Mouse (Mus musculus): Measurements from ENCODE around the gene Mcrs1.
A peak's percentile ranks its signal among the peaks of the same experiment; 100 is the strongest.

Mcrs1 gene

DNA sequence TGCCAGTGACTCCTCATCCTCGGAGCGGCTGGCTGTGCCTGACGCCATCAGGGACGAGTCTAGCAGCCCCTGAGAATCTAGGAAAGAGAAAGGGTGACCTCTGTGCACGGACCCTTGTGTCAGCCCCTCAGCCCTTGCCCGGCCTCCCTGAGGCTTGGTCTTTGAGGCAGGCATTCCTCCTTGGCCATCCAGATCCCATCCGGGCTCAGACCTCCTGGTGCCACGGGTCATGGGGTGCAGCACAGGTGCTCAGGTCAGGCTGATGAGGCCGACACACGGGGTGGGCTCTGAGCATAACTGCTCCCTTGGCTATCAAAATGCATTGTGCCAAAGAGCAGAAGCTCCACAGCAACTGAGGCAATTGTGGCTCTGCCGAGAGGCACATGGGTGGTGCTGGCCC lies 1.8 kb downstream of the Mcrs1 start:
- no peak for DNase-seq

DNA sequence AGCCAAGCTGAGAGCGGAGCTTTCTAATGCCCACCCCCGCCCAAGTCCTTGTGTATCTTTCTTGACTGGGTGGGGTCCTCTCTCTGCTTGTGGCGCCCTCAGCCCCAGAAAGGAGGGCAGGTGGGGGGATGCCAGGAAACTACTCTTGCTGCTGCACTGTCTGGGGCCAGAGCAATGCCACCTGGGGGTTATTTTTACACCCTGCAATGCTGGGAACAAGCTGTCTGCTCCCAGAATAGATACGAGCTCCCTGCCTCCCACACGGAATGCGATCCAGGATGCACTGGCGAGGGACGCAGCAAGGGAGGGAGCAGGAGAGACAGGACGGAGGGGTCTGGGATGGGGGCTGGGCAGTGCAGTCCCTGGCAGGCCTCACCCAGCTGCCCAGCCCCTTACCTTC lies 2.8 kb downstream of the Mcrs1 start:
- DNase-seq: no peak

DNA sequence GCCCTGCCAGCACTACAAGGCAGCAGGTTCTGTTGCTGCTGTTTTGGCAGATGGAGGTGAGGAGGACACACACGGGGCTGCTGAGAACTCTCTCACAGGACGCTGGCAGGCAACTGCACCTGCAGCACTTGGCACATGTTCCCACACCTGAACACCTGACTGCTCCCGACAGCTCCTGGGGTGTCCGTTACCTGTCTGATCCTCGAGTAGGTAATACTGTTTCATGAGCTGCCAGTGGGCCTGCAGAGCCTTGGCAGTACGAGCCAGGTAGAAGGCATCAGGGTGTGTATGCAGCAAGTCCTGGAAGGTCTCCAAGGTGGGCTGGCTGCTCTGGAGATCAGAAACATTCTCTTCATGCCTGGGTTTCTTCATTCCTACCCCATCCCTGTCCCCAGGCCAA lies 5.0 kb downstream of the Mcrs1 start:
- DNase-seq: peak; percentile 71 to 80

DNA sequence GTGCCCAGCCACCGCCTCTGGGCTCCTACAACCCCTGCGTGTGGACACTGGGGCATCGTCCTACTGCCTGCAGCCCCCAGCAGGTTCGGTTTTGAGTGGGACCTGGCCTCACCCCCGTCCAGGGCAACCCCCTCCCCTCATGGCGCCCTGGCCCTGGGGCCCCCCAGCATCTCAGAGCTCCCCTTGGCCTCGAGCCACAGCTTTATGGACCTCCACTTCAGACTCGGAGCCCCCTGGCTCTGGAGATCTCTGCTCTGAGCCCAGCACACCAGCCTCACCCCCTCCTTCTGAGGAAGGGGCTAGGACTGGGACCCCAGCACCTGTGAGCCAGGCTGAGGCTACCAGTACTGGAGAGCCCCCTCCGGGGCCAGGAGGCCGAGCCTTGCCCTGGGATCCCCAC lies 9.7 kb downstream of the Mcrs1 start:
- DNase-seq: no peak

DNA sequence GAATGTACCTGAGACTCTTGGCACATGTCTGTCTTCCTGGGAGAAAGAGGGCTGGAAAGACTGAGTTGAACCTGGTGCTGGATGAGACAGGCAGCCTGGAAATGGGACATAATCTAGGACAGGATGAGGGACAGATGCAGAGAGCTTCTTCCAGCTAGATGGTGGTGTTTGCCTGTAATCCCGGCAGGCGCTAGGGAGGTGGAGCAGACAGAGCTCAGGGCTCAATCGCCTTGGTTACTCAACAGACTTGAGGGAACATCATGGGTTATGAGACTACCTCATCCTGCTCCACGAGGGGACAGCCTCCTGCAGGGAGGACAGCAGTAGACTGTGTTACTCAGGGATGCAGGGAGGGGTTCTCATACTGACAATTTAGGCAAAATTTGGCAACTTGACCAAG lies 10.5 kb downstream of the Mcrs1 start:
- DNase-seq: no peak

DNA sequence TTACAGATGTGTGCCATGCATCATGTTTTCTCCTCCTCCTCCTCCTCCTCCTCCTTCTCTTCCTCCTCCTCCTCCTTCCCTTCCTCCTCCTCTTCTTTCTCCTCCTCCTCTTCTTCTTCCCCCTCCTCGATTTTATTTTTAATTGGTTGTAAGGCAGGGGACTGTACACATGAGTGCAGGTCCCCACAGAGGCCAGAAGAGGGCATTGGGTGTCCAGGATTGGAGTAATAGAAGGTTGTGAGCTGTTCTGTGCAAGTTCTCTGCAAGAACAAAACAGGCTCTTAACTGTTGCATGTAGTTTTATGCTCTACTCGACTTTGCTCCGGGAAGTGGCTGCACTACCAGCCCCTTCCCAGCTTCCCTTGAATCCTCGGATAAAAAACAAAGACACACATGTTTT lies 11.6 kb downstream of the Mcrs1 start:
- no peak for DNase-seq

DNA sequence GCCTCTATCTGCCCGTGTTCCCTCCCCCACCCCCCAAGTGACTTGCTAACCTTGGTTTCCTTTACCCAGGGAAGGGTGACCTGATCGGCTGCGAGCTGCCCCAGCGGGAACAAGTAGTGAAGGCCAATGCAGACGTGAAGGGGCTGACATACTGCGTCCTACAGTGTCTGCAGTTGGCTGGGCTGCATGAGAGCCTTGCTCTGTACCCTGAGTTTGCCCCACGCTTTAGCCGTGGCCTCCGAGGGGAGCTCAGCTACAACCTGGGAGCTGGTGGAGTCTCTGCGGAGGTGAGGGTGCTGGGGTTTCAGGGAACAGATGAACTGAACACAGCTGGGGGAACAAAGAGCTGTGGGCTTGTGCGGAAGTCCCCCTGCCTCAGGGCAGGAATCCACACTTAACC lies 13.8 kb downstream of the Mcrs1 start:
- no peak for DNase-seq

DNA sequence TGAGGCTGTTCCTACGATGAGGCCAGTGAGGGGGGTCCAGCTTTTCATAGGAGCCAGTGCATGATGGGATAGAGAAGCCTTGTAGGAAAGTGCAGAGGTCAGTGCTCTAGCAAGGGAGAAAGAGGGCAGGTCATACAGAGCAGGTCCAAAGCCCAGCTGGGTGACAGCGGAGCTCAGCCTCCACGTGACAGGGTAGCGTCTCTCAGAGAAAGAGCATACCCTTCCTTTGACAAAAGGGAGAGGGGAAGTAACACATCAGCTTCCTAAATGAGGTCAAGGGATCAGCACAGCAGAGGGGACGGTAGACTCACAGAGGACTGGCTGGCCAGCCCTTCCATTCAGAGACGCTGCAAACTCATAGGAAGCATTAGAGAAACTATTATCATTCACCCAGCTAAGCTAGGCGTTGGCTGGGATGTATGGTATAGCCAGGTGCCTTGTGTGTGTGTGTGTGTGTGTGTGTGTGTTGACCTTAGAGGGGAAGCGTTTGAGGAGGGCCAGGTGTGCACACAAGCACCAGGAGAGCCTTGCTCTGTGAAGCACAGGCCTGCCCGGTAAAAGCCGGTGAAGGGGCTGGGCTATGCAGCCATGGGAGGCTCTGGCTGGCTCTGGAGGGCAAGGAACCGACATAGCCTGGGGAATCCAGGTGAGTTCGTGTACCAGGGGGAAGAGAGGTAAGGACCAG lies 17.3 kb downstream of the Mcrs1 start:
- no peak for DNase-seq

DNA sequence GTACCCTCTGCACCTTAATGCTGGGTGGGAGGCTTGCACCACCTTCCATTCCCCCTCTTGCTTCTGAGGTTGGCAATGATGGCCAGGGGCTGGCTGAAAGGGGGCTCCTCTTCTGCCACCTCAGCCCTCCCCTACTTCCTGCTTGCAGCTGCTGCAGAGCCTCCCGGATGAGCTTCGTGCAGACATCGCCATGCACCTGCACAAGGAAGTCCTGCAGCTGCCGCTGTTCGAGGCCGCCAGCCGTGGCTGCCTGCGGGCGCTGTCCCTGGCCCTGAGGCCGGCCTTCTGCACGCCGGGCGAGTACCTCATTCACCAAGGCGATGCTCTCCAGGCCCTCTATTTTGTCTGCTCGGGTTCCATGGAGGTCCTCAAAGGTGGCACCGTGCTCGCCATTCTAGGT lies 18.0 kb downstream of the Mcrs1 start:
- no peak for DNase-seq

DNA sequence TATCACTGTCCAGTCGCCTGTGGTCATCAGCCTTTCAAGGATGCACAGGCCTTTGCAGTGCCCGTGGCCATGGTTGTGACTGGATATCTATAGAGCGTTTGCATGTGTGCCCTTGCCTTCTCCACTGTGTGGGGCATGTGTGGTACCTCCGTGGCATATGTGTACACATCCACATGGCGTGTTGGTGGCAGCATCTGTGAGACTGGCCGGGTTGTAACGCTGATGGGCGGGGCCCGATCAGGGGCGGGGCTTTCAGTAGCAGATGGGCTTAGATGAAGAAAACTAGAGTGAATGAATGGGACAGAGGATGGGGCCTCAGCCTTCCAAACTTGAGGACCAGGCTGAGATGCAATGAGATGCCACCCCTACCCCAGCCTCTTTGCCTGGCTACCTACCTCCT lies 19.8 kb downstream of the Mcrs1 start:
- no peak for DNase-seq

DNA sequence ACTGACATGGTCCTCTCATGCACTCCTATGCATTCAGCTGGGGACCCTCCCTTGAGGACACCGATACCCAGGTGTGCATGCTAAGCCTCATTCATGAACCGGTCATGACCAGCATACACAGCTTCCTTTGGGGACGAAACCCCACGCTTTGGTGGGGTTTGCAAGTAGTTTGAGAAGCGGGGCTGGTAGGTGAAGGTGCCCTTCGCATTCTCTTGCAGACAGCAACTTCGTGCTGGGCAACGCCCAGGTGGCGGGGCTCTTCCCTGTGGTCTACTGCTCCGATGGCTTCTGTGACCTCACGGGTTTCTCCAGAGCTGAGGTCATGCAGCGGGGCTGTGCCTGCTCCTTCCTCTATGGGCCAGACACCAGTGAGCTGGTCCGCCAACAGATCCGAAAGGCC lies 25.7 kb downstream of the Mcrs1 start:
- DNase-seq: no peak

DNA sequence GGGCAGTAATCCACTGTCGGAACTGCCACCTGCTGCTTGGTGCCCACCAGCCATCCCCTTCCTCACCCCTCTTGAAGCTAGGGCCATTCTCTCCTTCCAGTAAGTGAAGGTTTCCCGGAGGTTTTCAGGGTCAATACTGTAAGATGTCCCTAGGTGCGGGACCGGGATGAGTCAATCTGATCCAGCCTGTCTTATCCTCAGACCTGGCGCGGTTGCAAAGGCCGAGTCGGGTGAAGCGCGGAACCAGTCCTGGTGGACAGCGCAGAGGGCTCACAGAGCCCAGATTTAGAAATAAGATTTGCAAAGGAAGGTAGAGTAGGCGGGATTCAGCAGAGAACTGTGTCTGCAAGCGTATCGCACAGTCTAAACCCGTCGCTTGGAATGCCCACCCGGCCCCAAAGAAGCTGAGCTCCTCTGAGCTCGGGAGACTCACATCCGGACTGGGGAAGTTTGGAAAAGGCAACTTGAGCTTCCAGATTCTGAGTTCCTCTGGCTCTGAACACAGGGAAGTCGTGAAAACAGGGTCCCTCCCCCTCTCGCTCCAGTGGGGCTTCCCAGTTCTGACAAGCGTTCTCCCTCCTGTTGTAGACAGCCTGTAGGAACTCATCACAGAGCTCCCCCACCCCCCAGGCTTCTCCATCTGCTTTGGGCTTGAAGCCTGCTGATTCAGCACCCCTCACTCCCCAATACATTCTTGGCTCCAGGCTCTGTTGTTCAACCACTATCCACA lies 26.5 kb downstream of the Mcrs1 start:
- peak; percentile 36 to 51 for DNase-seq

DNA sequence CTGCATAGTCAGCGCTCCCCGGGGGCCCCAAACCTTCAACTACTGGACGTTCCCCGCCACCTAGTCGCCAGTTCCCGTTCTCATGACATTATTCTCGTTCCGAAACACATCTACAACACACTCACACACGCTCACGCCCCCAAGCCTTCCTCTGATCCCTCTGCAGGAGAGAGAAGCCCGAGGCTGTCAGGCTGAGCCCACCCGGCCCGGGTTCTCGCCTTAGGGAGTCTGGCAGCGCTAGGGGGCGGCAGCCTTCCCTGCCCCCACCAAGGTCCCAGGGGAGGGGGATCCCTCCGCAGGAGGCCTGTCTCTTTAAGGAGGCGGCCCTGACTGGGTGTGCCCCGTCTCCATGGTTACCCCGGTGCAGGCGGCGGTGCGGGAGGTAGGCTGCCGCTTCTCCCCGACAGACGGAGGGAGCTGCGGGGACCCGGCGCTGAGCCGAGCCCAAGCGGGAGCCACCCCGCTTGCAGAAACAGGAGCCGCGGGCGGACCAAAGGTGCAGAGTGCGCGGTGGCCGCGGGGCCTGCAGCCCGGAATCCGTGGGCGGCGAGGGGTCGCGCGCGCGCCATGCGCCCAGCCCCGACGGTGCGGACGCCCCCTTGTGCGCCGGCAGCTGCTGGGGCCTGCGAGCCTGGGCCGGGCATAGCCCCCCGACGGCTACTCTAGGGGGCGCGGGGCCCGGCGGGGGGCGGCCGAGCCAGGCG lies 27.4 kb downstream of the Mcrs1 start, which contains the start of gene Kcnh3:
Gene Kcnh3 (plus strand): TSS at position 654 of the 704 bp plus-strand sequence.
- DNase-seq: peak; percentile 59 to 65

DNA sequence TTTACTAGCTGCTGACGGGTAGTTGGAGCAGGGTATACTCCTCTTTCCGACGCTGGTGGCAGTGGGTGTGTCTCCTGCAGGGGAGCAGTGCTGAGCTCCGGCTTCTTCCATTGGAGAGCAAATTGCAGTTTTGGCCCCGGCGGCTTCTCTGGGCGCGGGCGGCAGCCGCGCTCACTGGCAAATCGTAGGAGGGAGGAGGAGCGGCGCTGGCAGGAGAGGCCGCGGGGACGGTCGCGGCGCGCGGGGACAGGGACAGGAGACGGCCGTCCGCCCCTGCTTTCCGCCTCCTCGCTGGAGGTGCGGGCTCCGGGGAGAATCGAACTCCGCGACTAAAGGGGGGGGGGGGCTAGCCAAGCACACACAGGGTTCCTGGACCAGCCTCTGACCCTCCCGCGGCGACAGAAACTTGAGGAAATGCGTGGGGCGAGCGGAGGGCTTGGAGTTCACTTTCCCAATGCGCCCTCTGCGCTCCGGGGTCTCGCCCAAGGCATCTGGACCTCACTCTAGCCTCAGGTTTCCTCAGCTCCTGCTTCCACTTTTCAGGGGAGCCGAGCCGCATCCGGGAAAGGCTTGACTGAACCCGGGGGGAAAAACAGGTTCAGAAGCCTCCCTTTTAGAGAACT lies 28.1 kb downstream of the Mcrs1 start:
- DNase-seq: peak; percentile 66 to 70

DNA sequence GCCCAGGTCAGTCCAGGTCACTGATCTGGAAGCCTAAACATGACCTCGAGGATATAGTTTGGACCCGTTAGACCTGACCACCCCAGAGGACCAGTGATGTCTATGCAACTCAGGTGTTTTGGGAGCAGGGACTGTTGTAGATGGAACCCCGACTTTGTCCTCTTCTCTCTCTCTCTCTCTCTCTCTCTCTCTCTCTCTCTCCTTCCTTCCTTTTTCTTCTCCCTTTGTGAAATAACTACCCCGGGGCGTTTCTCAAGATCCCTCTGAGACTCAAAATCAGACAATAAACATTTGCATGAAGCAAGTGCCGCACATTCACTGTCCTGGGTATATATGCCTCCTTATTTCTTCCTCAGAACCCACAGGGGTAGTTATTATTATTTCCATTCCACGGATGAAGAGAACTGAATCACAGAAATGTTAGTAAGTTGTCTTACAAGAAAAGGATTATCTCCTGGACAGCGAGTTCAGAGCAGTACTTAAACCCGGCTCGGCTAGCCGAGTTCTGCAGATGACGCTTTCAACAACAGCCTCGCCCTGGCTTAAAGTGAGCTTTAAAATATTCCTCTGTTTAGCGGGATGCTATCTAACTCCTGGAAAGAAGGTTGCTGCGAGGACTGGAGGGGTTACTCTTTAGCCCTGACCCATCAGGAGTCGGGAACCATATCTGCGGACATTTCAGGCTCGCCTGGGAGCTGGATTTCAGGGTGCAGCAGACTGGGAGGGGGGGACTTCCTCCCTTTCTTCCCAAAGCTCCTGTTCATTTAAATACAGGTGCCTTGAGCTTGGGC lies 28.8 kb downstream of the Mcrs1 start:
- no peak for DNase-seq

DNA sequence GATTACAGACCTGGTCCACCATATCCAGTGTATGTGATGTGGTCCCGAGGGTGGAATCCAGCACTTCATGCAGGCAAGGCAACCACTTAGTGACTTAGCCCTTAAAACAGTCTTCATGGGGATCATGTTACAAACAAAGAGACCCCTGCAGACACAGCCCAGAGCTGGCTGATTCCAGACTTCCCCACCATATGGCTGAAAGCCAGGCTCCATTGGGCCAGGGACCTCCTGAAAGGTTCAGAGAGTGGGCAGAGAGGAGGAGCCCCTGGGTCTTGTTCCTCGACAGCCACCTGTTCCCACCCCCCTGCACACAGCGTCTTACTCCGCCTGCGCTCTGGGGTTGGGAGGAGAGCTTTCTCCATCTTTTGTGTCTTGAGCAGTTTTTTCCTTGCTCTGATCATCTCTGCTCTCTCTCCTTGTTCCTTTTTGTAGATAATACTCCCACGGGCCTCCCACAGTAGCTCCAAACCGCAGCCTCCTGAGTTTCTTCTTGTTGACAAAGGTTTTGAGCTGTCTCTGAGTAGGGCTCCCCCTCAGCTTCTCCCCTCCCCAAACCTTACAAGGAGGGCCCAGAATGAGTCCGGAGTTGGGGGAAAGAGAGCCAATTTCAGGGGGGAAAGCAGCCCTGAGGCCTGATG lies 30.3 kb downstream of the Mcrs1 start:
- DNase-seq: no peak

DNA sequence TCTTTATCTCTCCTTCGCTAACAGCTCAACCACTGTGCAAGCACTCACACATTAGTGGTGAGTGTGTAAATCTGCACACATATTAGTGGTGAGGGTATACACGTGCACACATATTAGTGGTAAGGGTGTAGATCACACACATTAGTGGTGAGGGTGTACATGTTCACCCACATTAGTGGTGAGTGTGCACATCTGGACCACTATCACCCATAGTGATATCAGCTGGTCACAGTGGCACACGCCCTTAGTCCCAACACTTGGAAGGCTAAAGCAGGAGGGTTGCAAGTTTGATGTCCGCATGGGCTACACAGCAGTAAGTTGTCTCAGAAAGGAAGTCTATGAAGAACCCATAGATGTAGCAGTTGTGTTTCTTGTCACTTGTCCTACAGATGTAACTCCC lies 34.1 kb downstream of the Mcrs1 start:
- DNase-seq: no peak

DNA sequence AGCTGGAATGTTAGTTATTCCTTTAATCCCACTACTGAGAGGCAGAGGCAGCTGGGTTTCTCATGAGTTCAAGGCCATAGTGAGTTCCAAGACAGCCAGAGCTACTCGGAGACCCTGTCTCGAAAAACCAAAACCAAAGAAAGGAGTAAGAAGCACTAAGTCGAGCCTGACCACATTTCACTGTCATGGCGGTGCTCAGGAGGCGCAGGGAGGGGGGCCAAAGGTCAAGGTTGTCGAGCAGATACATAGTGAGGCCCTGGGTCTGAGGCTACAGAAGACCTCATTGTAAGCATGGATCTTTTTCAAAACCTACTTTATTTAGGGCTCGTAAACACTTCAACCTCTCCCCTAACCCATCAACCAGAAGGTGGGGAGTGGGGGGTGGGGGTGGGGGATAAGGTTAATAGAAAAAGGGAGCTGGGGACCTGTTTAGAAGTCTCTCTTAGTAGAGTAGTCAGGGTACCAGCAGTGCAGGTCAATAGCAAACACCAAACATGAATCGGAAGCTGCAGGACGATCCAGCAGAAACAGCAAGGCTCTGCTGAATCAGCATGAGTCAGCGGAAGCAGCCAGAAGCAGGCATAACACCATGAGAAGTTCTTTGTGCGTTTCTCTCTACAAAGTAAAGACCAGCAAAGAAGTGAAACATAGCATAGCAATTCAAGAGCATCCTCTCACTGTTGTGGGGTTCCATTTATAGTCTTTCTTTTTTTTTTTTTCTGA lies 35.9 kb downstream of the Mcrs1 start:
- DNase-seq: no peak

DNA sequence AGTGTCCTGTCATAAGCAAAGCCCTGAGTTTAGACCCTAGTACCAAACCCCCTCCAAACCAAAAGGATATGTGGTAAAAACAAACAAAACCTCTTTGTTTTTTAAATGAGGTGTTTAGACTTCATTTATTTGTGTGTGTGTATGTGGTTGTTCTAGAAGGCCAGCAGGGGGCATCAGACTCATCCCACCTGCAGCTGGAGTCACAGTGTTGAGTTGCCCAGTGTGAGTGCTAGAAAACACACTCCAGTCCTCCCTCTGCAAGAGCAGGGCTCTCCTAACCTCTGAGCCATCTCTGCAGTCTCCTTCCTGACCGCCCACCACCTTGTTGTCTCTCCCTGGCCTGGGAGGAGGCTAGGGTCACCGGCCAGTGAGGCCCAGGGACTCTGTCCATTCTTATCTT lies 36.8 kb downstream of the Mcrs1 start:
- DNase-seq: no peak

DNA sequence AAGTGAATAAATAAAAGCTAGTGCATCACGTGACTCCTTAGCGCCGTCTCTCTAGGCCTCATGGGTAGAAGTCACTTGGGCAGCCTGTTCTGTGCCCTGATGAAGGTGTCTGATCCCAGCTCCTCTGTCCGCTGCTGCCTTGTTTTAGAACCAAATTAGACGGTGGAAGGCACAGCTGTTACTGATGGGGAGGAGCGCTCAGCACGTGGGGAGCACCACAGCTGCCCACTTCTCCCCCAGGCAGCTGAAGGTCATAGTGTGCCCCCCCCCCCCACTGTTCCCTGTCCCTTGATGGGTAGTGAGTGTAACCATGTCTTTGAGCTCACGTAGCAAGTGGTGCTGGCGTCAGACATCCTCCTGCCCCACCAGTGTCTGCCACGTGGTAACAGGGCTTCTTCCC lies 38.6 kb downstream of the Mcrs1 start:
- no peak for DNase-seq

DNA sequence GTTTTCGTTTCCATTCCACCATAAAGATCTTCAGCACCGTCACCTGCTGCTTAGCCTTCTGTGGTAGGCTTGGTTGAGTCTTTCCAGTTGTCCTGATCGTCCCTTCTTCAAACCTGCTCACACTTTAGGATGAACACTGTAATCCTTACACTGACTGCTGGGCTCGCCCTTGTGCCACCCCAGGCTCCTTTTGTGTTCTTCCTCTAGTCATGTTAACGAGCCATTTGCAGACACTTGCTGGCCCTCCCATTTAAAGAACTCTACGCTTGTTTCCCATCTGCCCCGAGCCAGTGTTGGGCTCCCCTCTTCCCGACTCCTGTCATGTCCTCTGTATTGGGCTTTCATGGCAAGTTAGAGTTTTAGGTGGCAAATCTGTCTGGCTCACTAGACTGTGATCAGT lies 45.8 kb downstream of the Mcrs1 start:
- no peak for DNase-seq

DNA sequence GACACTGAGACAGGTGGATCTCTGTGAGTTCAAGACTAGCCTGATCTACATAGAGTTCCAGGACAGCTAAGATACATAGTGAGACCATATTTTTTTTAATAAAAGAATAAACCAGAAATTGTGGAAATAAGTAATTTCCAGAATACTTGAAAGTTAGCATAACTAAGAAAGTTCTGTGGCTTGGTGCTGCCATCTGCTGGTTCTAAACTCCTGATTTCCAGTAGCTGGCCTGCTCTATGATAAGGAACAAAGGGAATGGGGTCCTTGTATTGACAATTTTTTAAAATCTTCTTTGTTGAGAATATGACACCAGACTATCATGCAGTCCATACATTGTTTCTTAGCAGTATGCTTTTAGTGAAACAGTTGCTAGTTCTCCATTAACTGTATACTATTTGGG lies 53.0 kb downstream of the Mcrs1 start:
- DNase-seq: peak; percentile 38 to 45
